Mouse (Mus musculus) left cerebral cortex, adult 9 months (tissue): ENCODE results near the gene Ankrd16.

Source experiments
- DNase-seq, 2 experiments: peaks; one replicate each; pipeline ENCODE4 v3.0.0; 2022; ENCODE audit warnings: low spot score in 2 of 2

The Ankrd16 gene

DNA sequence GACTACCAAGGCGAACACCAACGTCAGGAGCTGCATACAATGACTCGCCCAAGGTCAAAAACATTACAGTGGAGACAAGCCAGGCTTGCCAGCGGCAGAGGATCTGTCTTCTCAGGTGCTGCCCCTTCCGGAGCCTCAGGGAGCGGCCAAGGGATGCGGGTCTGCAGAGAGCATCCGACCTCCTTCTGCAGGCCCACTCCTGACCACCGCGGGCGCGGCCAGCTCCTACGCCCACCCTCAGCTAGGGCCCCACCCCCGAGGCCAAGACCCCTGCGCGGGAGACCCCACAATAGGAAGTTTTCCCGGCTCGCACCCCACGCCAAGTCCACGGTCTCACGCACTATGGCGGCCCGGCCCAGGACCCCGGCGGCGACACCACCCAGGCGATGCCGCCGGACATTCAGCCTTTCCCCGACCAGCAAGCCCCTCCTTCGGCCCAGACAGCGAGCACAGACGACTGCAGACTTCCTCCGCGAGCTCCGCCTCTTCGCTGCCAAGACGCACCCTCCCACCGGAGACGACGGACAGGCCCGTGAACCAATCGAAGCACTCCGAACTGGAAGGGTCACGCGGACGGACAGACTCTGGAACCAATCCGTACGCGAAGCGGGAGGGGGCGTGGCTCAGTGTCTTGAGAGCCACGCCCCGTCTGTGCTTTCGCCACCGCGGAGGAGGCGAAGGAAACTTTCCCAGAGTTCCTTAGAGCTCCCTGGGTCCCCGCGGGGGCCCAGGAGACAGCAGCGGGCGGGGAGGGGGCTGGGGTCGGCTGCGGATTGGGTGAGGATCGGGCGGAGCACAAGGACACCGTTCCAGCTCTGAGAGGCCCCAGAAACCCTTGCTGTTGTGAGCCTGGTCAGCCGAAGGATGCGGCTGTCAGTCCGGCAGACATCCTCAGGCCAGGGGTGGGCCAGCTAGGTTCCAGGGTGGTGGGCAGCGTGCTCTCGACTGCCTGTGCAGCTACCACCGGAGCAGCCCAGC, at the start of gene Ankrd16, which contains the start of gene Fbh1:
Gene Ankrd16, plus strand, starts transcription at position 786 of the 978 bp plus-strand sequence.
Gene Fbh1, minus strand, starts transcription at position 492 of the 978 bp plus-strand sequence.
- DNase-seq = peak; percentile 98 to 100

DNA sequence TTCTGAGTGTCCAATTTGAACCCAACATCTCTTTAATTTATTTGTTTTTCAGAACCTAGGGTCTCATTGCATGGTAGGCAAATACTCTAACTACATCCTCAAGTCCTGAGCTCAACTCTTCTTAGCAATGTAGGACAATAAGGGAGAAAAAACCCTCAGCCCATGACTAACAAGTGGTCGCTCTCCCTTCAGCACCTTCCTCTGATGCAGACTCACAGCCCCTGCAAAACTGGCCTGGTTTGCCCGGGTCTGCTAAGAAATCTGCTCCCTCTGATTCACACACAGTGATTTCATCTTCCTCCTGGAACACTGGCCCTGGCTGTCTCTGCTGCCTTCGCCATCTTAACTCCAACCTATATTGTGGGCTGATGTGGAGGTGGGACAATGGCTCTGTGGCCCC, 48.6 kb upstream of the Ankrd16 start:
- no peak for DNase-seq

DNA sequence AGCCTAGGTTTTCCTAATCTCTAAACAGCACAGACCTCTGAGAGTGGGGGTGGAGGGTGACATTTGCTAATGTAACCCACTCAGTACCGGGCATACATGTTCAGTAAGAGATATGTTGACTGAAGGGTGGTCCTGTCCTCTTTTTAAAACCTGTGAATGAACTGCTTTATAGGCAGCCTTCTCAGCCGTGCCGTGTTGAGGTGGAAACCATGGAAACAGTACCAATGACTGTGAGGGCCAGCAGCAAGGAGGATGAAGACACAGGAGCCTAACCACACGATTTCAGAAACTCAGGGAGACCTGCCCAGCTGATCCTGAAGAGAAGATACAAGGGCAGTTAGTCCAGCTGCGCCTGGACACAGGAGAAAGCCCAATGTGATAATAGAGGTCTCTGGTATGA, 44.7 kb upstream of the Ankrd16 start:
- no peak for DNase-seq

DNA sequence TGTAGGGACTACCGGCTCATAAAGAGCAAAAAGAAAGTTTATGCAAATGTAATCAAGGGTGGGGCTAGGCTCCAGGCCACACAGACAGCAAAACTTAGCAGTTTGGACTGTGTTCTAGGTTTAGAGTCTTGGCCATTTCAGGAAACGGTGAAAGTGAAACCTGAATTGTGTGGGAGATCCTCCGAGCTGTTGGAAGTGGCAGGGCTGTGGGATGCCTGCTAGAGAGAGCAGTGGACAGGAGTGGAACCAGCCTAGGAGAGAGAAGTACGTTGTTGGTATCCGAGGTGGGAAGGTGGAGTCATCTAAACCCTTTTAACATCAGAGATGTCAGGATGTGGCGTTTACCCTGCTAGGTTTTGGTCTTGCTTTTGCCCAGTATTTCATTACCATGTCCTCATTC, 41.8 kb upstream of the Ankrd16 start:
- DNase-seq = no peak

DNA sequence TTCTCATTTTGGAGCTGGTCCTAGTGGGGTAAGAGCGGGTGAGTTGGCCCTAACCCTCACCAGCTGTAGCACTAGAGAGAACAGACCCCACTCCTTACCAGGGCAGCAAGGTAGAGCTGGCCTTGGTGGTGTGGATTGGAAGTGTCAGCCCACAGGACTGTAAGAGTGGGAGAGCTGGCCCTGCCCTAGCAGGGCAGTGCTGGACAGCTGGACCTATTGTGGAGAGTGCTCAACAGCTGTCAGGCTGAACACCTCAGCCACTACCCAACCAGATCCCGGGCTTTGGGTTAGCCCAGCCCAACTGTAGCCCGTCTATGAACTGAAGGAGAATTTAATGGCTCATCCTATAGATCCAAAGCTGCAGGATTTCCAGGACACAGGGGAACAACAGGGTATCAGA, 38.9 kb upstream of the Ankrd16 start:
- DNase-seq = no peak

DNA sequence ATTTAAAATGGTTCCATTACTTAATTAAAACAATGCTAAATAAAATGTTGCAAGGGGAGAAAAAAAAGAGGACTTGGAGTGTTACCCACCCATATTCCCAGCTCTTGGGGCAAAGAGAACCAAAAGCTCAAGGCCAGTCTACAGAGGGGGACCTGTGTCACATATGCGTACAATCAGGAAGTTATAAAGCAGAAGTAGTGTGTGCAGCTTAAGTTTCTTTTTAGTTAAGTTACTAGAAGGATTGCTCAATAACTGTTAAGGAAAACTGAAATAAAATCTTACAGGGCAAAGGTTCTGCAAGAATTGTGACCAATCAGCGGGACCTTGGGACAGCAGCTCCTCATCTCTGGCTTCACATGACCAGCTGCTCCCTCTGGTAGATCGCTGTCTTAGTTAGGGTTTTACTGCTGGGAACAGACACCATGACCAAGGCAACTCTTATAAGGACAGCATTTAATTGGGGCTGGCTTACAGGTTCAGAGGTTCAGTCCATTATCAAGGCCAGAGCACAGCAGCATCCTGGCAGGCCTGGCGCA, 38.1 kb upstream of the Ankrd16 start:
- no peak for DNase-seq

DNA sequence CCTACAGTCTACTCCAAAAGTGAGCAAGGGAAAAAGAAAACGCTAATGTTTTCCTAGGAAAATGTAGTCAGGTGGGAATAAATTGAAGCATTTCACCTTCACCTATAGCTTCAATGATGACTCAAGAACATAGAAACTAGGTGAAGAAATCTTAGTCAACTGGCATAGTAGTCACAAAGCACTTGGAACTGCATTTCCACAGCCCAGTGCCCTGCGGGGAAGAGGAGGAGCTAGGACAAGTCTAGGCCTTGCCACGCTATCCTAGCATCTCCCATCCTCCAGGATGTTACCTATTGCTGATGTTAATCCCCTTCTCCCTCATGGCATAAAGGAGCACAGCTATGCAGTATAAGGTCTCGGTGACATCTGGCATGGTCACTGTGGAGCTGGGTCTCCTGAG, 15.1 kb upstream of the Ankrd16 start:
- DNase-seq = no peak

DNA sequence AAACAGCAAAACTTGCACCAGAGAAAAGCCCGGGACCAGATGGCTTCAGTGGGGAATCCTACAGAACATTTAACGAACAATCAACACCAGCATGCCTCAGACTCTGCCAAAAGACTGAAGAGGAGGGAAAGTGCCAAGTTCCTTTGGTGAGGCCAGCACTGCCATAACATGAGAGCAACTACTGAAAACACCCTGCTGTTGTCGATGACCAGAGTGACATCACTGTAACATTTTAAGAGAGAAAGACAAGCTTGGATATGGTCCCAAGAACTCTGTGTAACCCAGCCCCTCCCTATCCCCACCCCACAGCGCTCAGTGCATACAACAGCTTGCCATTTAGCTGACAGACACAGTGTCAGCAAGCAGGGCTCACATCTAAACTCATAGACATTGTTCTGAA, 12.0 kb upstream of the Ankrd16 start:
- DNase-seq = peak in 1 of 2 experiments; percentile 17

DNA sequence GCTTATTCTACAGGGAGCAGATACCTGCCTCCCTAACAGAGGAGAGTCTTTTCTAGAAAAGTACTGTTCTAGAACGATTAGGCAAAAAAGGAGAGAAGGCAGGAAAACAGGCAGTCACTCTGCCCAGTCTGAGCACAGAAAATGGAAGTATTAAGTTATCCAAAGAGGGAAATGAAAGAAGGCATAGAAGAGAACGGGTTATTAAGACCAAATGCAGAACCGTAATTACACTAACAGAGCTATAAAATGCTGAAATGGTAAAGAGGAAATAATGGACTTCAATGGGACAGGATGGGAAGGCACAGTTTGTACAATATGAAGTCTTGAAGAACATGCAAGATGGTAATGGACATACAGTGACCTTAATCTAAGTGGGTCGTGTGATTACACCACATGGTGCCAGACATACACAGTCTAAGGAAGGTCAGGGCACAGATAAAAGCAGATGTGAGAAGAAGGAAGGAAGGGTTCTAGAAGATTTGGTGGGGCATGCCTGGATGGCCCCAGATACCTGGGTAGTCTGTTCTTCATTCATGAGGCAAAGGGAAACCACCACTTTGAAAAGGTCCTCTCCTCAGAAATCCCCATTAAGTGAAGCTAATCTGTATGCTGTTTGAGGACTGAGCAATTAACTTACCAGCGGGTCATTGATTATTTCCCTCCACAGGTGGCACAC, 11.1 kb upstream of the Ankrd16 start:
- no peak for DNase-seq

DNA sequence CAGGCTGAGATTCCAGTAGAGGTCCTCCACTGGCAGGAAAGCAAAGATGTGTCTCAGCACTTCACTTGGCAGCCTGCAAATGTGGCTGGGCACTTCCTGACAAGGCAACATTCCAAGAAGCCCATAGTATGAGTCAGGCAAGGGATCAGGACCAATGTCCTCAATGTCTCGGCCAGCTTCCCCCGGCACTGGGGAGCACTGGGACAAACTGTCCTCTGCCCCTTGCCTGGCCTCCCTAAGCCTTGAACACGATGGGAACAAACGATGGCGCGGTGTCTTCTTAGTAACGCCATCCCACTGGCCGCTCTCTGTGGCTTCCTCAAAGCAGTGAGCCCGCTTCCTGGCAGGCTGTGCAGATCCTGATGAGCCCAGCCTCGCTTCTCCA, 10.5 kb upstream of the Ankrd16 start:
- DNase-seq = no peak

DNA sequence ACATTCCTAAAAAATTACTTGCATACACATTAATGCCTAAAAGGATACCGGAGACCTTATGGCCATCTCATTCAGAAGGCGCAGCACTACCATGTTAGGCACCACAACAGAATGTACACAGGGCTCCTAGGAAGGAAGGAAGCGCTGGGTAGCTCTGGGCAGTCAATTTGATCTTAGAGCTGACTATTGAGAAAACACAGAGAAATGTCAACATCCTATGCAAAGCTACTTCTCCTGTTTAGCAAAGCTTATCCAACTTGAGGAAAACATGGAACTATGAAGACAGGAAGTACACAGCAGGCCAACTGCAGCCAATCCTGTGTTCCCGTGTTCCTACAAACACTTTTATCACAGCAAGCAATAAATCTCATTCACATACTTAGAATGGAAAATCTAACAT, 6.0 kb upstream of the Ankrd16 start:
- no peak for DNase-seq

DNA sequence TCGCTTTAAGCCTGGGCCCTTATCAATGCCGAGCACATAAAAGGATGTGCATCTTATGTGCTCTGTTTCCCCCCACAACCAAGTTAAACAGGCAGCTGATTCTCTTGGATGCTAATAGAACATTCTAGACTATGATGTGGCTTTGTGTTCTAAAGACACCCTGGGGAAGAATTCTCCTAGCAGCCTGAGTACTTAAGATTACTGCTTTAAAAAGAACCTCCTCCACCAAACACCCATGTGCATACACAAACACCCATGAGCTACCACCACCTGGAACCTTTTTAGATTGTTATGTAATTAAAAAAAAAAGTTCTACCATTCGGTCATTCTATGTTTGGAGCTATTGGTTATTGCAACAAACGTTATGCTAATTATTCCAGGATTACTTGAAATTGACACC, 5.3 kb upstream of the Ankrd16 start:
- peak; percentile 18 to 26 for DNase-seq

DNA sequence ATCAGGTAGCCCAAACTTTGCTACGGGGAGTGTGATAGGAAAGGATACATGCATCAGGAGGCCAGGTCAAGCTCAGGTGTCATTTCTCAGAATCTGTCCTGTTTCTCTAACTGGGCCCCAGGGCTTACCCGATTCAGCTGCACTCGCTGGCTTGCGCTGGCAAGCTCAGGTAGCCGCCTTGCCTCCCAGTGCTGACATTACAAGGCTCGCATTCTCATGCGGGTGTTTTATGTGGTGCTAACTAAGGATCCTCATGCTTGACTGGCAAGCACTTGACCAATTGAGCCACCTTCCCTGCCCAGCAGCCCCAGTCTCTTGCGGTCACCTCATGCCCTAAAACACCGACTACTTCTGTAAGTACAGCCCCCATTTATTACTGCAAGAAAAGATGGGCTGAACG, 3.2 kb upstream of the Ankrd16 start:
- DNase-seq = no peak

DNA sequence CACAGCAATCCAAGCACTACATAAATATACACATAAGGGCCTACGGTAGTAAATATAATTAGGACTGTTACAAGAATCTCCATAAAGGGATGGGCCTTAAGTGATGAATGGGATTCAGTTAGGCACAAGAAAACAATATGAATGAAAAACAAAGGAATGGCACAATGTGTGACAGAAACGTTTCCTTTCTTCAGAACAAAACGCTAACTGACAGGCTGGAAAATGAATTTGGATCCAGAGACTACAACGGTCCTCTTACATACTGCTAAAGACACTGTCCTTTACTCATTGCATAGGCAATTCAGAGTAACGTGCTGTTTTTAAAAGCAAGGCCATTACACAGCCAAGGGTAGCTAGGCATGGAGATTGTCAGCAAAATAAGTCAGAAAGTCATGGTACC, 2.6 kb upstream of the Ankrd16 start:
- DNase-seq = no peak

DNA sequence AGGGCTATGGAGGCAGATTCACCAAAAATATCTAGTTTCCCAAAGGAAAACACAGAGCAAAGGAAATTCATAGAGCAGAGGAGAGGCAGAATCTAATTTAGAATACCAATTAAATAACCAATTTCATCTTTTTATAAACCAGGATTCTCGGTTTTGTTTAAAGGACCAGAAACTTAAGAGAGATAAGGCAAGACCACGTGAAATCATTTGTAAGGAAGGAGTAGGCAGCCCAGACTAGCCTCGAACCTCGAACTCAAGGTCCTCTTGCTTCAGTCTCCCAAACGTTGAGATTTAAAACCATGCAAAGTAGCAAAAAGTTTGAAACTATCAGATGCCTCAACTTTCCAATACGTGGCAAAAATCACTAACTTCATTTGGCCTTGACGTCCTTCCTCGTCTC, 1.3 kb upstream of the Ankrd16 start:
- DNase-seq = no peak

DNA sequence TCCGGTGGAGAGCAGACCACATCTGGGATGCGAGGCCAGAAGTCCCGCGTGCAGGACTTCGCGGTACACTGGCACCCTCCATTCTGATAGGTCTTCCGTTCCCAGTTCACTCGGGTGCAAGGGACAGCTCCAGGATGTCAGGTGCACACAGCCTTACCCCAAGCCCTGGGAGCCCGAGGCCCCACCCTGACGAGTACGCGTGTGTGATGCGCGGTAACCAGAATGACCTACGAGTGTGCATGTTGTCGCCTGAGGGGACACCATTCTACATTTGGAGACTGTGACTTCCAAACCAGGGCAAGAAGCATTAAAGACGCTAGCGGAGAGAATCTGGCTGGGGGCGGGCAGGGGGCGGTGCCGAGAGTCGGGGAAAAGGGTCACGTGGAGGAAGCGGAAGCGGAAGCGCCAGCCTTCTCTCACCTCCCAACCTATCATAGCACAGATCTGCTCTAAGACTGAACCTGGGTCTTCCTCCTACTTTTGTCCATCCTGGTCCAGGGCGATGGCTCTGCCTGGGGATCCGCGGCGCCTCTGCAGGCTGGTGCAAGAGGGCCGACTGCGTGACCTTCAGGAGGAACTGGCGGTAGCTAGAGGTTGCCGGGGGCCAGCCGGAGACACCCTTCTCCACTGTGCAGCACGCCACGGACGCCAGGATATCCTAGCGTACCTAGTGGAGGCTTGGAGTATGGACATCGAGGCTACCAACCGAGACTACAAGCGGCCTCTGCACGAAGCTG, 579 bp downstream of the Ankrd16 start:
- DNase-seq = peak; percentile 61 to 85

DNA sequence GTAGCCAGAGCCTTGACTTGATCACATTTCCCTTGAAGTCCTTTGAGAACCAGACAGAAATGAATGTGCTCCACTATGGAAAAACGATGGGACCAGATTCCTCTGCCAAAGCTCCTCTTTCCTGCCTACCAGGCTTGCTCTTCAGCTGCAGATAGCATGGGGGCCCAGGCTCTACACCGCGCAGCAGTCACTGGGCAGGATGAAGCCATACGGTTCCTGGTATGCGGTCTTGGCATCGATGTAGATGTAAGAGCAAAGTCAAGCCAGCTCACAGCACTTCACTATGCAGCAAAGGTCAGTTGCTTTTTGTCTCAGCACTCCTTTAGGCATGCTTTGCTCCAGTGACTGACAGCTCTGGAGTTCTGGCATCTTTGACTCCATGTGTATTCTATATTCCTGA, 6.5 kb downstream of the Ankrd16 start:
- no peak for DNase-seq

DNA sequence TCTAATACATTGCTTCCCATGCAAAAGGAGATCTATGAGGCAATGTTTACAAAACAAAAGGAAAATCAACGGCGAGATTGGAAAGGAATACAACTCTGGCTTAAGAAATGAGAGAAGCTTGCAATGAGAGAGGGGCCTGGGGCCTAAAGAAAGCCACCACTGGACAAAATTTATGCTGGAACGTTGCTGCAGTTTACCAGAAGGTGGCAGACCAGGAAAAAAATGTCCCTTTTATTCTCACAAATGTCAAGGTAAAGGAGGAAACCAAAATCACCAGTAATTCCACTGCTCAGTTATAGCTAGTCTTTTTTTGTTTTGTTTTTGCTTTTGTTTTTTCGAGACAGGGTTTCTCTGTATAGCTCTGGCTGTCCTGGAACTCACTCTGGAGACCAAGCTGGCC, 17.0 kb downstream of the Ankrd16 start:
- DNase-seq = no peak

DNA sequence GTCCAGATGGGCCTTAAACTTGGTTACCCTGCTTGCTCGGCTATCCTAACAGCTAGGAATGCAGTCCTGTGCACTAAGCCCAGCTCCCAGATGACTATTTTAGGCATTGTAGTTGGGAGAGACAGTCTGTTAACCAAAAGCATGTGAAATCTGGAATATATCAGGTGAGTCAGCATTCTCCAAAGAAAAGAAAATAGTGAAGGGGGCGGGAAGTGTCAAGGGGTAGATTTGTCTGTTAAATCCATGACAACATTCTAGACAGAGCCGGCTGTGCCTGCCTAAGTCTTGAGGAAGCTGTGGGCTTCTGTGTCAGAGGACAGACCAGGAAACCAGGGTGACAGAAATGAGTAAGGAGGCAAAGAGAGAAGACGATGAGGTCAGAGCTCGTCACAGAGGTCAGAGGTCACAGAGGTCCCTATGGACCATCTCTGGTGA, 20.3 kb downstream of the Ankrd16 start:
- no peak for DNase-seq

DNA sequence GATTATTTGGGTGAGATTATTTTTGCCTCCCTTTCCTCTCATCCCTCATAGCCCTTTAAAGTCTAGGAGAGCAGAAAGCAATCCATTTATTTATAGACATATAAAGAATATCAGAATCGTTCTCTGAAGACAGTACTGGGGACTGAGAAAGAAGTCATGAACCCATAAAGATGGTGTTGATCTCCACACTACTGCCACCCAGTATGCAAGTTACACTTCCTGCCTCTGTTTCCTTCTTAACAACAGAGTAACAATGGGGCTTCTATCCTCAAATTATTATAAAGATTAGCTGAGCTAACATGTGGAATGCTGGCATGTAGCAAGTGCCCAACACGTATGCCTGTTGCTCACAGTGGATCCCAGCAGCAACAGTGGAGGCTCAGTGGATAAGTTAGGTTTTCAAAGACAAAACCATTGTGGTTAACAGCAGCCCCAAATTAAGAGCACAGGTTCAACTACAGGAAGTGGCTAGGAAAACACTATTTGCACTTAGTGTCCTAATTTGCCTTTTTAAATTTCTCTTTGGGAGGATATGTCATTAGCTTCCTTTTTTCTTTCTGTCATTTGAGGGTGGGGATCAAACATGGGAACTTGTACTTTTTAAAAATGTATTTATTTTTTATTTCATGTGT, 23.7 kb downstream of the Ankrd16 start:
- DNase-seq = no peak
